Mouse (Mus musculus) CD4-positive, CD25-positive, alpha-beta regulatory T cell, adult 9 weeks (primary cell): ENCODE measurements around the gene Nkain2. TPM values are rescaled to one million over a fixed set of nuclear protein-coding genes. Genes with fewer than 3 reads are reported as not detected.

Source experiments
- polyA plus RNA-seq: library from polyadenylated mRNA; unstranded; fragments of 100-300 nt; shearing (Covaris generic); gene quantifications from one replicate; pipeline ENCODE4 v1.2.1, GENCODE M21; 2017

Gene Nkain2
- not detected for polyA plus RNA-seq

GRCm38 (mm10) chr10:32889652-32890506 is at the start of gene Nkain2:
TSS of gene Nkain2 (minus strand) at chr10:32890462.

Other genes starting within 250 kb of the Nkain2 start
- gene Trdn, start 190.1 kb upstream of the Nkain2 start, polyA plus RNA-seq = not detected